Mouse (Mus musculus) retina, adult 2 months (tissue): ENCODE results near the gene Cmc1.

ENCODE experiments used
- DNase-seq: peaks from one replicate; pipeline ENCODE4 v3.0.0-alpha.2; 2012; ENCODE audit warnings: low read depth, low spot score

Gene Cmc1

DNA sequence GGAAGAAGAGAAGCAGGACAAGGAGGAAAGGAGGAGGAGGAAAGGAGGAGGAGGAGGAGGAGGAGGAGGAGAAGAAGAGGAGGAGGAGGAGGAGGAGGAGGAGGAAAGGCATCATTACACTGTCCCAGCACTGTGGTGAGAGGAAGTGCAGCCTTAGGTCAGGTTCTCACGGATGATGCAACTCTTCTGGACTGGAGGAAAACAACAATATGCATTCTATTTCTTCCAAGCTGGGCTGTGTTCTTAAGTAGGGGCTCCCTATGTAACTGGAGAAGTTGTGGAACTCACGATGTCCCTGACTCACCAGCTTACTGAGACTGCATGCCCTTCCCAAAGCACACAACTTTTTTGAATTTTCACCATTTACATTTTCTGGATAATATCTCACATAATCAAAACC lies 118.3 kb downstream of the Cmc1 start:
- DNase-seq, result no peak

DNA sequence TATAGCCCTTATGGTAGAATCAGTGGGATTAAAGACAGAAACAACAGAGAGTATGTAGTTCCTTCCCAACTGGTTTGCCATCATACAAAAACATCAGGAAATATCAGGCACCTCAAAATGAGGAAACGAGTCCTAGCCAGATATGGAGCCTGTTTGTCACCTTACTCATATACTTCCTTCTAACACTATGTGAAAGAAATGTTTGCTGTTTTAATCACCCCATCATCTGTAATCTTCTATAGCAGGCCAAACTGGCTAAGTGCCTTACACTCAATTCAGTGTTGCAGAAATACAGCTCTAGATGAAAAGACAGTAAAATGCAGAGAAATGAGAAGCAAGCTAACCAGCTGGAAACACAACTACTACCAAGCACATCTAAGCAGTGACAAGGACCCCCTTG lies 119.7 kb downstream of the Cmc1 start:
- DNase-seq, result no peak

DNA sequence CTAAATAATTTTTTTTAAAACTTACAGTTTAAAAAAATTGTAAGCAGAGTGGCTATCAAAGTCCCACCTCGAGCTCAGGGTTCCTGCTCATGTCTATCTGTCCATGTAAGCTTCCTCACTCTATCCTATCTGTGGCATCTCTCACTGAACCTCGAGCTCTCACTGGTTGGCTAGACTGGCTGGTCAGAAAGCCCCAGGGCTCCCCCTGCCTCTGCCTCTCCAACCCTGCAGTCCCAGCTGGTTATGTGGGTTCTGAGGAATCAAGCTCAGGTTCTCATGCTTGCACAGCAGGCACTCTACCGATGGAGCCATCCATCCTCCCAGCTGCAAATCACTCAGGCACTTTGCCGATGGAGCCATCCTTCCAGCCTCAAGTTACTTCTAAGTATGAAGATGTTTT lies 120.5 kb downstream of the Cmc1 start:
- DNase-seq, result no peak

DNA sequence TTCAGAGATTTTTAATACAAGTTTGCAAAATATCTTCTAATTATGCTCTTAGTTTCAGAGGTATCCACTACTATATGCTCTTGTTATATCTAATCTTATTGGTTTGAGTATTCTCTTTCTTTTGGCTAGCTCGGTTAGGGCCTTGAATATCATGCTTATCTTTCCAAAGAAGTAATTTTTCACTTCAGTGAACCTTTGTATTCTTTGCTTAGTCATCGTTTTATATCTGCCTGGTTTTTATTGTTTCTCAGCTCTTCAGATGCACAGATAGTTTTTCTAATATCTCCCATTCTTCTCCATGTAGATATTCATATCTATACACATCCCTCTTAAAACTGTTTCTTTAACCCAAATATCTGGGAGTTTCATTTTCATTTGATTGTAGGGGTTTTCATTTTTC lies 125.0 kb downstream of the Cmc1 start:
- no peak for DNase-seq
